Mouse (Mus musculus): ENCODE results near the gene Fam20a.

- TF ChIP-seq CTCF (IDR thresholded peaks at IDR 0.05; ENCODE audit: insufficient read depth, low read length) (no peak), POLR2A (IDR thresholded peaks at IDR 0.05; ENCODE audit: borderline replicate concordance, extremely low read depth, low read depth, low read length) (no peak)
These were observed 29.8 kb upstream of the Fam20a start for GRCm38 (mm10) chr11:109751636-109752603.
